Mouse (Mus musculus) bone marrow macrophage, adult 2 months (primary cell): ENCODE measurements around the gene Bbs9.

Source experiments
- CTCF ChIP-seq: IDR thresholded peaks from 2 replicates; pipeline ENCODE4 v1.5.1; 2012; ENCODE audit warnings: low read depth, mild to moderate bottlenecking, low read length, moderate library complexity
- POLR2A ChIP-seq: IDR thresholded peaks from 2 replicates; pipeline ENCODE4 v1.6.1; 2012; ENCODE audit warnings: mild to moderate bottlenecking, low read depth, low read length, borderline replicate concordance

GRCm38 (mm10) chr9:22638502-22638901 lies 163.0 kb downstream of the Bbs9 start:
- TF ChIP-seq POLR2A (no peak), CTCF (no peak)
